Mouse (Mus musculus) adrenal gland, postnatal 14 days (tissue): ENCODE measurements around the gene Vmn1r10. TPM values are rescaled to one million over a fixed set of nuclear protein-coding genes. Genes with fewer than 3 reads are reported as not detected.

Source experiments
- DNase-seq: peaks from one replicate; pipeline ENCODE4 v3.0.0; 2021; ENCODE audit warnings: mixed read lengths
- long read RNA-seq, 2 experiments: library from polyadenylated mRNA; stranded (forward); transcript quantifications; one replicate each; pipeline ENCODE4 v2.0.0; 2021
- total RNA-seq: library from RNA; stranded (reverse); gene quantifications from 2 replicates; pipeline ENCODE4 v1.2.3, GENCODE M21; 2021

Vmn1r10 gene
- not detected in 2 replicates for total RNA-seq
- long read RNA-seq, experiment 1: 0 reads
- long read RNA-seq, experiment 2: 0 reads

GRCm38 (mm10) chr6:57109154-57109553 is at the start of gene Vmn1r10:
TSS of gene Vmn1r10 (plus strand) at chr6:57109454.
- DNase-seq: no peak

- peak; percentile 29 for DNase-seq
Measured at GRCm38 (mm10) chr6:57063730-57064129, 45.5 kb upstream of the Vmn1r10 start.

- no peak for DNase-seq
Measured at GRCm38 (mm10) chr6:57066487-57066886, 42.8 kb upstream of the Vmn1r10 start, which contains the start of gene Vmn1r9. TSS of gene Vmn1r9 (plus strand) at chr6:57066787.

- DNase-seq: no peak
Measured at GRCm38 (mm10) chr6:57106358-57106757, 2.9 kb upstream of the Vmn1r10 start.

- DNase-seq: no peak
Measured at GRCm38 (mm10) chr6:57133155-57133554, 23.9 kb downstream of the Vmn1r10 start, which contains the start of gene Vmn1r11. TSS of gene Vmn1r11 (plus strand) at chr6:57133455.

- no peak for DNase-seq
Measured at GRCm38 (mm10) chr6:57156619-57157018, 47.4 kb downstream of the Vmn1r10 start, which contains the start of gene Vmn1r12. TSS of gene Vmn1r12 (plus strand) at chr6:57156919.

Other genes with a start within 250 kb of the Vmn1r10 start
- 24.9 and 25.9 TPM in 2 replicates for gene Nt5c3, start 185.5 kb upstream of the Vmn1r10 start, total RNA-seq
- gene Vmn1r4, start 185.4 kb upstream of the Vmn1r10 start, total RNA-seq: 0.26 and 0.41 TPM in 2 replicates
- gene Vmn1r5, start 139.2 kb upstream of the Vmn1r10 start, total RNA-seq: not detected in 2 replicates
- not detected in 2 replicates for gene Vmn1r6, start 112.2 kb upstream of the Vmn1r10 start, total RNA-seq
- gene Vmn1r7, start 84.1 kb upstream of the Vmn1r10 start, total RNA-seq: not detected in 2 replicates
- not detected in 2 replicates for gene Vmn1r8, start 77.2 kb upstream of the Vmn1r10 start, total RNA-seq
- gene Vmn1r9, start 42.7 kb upstream of the Vmn1r10 start, total RNA-seq: not detected in 2 replicates
- gene Vmn1r11, start 24.0 kb downstream of the Vmn1r10 start, total RNA-seq: not detected in 2 replicates
- gene Vmn1r12, start 47.5 kb downstream of the Vmn1r10 start, total RNA-seq: not detected in 2 replicates
- not detected in 2 replicates for gene Vmn1r13, start 93.8 kb downstream of the Vmn1r10 start, total RNA-seq
- not detected in 2 replicates for gene Vmn1r14, start 122.2 kb downstream of the Vmn1r10 start, total RNA-seq
- gene Vmn1r15, start 148.5 kb downstream of the Vmn1r10 start, total RNA-seq: not detected in 2 replicates
- not detected in 2 replicates for gene Vmn1r16, start 220.0 kb downstream of the Vmn1r10 start, total RNA-seq